Comparison of ENCODE assay signal across 19 mouse cellular contexts in genomic region chr10:120833836-120834235, GRCm38 (mm10).
DNase-seq lines count a peak whose midpoint lies in the region; ATAC-seq and TF ChIP-seq lines count a peak whose summit lies in the region.
"Had no signal": no experiment of that assay in that cellular context is flagged by ENCODE, and none has a peak within 500 bp of the region (broad histone marks: within the 10 kb centered on the region; RNA-seq: fewer than 3 reads in every experiment).

No protein-coding gene starts in this region.

- H3K4me1 ChIP-seq in forebrain, postnatal 0 days (ENCODE audit: insufficient read depth) = no peaks in the 10 kb centered on the region
- H3K4me1 ChIP-seq in forebrain, embryonic 15.5 days = no peaks in the 10 kb centered on the region
- H3K4me1 ChIP-seq: forebrain, embryonic 13.5 days; heart, embryonic 10.5 days; liver, embryonic 15.5 days; neural tube, embryonic 12.5 days had no signal

- peak; percentile 11 for DNase-seq in forebrain, postnatal 0 days
- DNase-seq in retina, adult 2 months (ENCODE audit: low read depth, low spot score) = peak; percentile 13
- no peak for DNase-seq in retina, embryonic 14.5 days (ENCODE audit: low spot score)
- peak; percentile 44 for DNase-seq in cerebellum, adult 9-11 months
- DNase-seq in embryo, embryonic 10.5 days (ENCODE audit: low spot score) = no peak
- DNase-seq in lung, postnatal 36 days = no peak
- DNase-seq in urinary bladder, postnatal 10 days (ENCODE audit: low spot score) = no peak
- DNase-seq: kidney, adult 9 months; kidney, postnatal 36 days; right cerebral cortex, postnatal 14 days; thymus, adult 2 months had no signal

- no peaks in the 10 kb centered on the region for H3K36me3 ChIP-seq in forebrain, postnatal 0 days (ENCODE audit: insufficient read depth)
- H3K36me3 ChIP-seq in forebrain, embryonic 15.5 days = no peaks in the 10 kb centered on the region
- H3K36me3 ChIP-seq: G1E; liver, embryonic 15.5 days; neural tube, embryonic 12.5 days had no signal

- no peaks in the 10 kb centered on the region for H3K9me3 ChIP-seq in forebrain, postnatal 0 days (ENCODE audit: low read length)
- H3K9me3 ChIP-seq in forebrain, embryonic 15.5 days = no peaks in the 10 kb centered on the region
- H3K9me3 ChIP-seq: forebrain, embryonic 13.5 days; heart, embryonic 10.5 days; liver, embryonic 15.5 days; neural tube, embryonic 12.5 days had no signal

- no peak overlapping the region for H3K4me2 ChIP-seq in forebrain, postnatal 0 days (ENCODE audit: low read depth)
- H3K4me2 ChIP-seq in forebrain, embryonic 15.5 days (replicated peaks) = no peak overlapping the region
- H3K4me2 ChIP-seq: forebrain, embryonic 13.5 days; liver, embryonic 15.5 days; midbrain, embryonic 11.5 days; neural tube, embryonic 12.5 days had no signal

- no peak overlapping the region for H3K9ac ChIP-seq in forebrain, postnatal 0 days
- H3K9ac ChIP-seq in forebrain, embryonic 15.5 days (replicated peaks) = no peak overlapping the region
- H3K9ac ChIP-seq: forebrain, embryonic 13.5 days; liver, embryonic 15.5 days; neural tube, embryonic 12.5 days had no signal

- no peak overlapping the region for H3K4me3 ChIP-seq in forebrain, postnatal 0 days (ENCODE audit: low read depth, low read length)
- no peak overlapping the region for H3K4me3 ChIP-seq in forebrain, embryonic 15.5 days
- H3K4me3 ChIP-seq: forebrain, embryonic 13.5 days; heart, embryonic 10.5 days; liver, embryonic 15.5 days; neural tube, embryonic 12.5 days had no signal

- no peaks in the 10 kb centered on the region for H3K27me3 ChIP-seq in forebrain, postnatal 0 days (ENCODE audit: insufficient read depth, low read length)
- H3K27me3 ChIP-seq in forebrain, embryonic 15.5 days = no peaks in the 10 kb centered on the region
- H3K27me3 ChIP-seq: forebrain, embryonic 13.5 days; liver, embryonic 15.5 days; neural tube, embryonic 12.5 days had no signal

- ATAC-seq in forebrain, postnatal 0 days = no peak
- ATAC-seq in forebrain, embryonic 15.5 days (replicated peaks) = no peak
- ATAC-seq: forebrain, embryonic 13.5 days; inflammation-experienced regulatory T-cells, adult 6 months had no signal

- H3K27ac ChIP-seq in forebrain, postnatal 0 days (ENCODE audit: low read depth, low read length) = no peak overlapping the region
- H3K27ac ChIP-seq in forebrain, embryonic 15.5 days (replicated peaks) = no peak overlapping the region
- H3K27ac ChIP-seq: forebrain, embryonic 13.5 days; heart, embryonic 10.5 days; liver, embryonic 15.5 days; neural tube, embryonic 12.5 days had no signal

- no peak for TF ChIP-seq CTCF in forebrain, postnatal 0 days (IDR thresholded peaks at IDR 0.05; ENCODE audit: low read depth)

Comparison
In these comparisons a context has a peak if more than half of its experiments do, and no peak if none do; other contexts are left out.
1. DNase-seq: peak in forebrain, postnatal 0 days (single experiment), retina, adult 2 months (single experiment) and cerebellum, adult 9-11 months (single experiment); none in retina, embryonic 14.5 days (single experiment), embryo, embryonic 10.5 days (single experiment), lung, postnatal 36 days (single experiment) and urinary bladder, postnatal 10 days (single experiment).